Mouse (Mus musculus) T-helper 17 cell (primary cell): ENCODE results near the gene Nkpd1.

ENCODE experiments used
- in situ Hi-C, 2 experiments: fragments of 300-600 bp; cut with MboI, MseI; formaldehyde crosslinking; loops; 1 replicate in 1 of 2; 2 replicates in 1 of 2; pipeline ENCODE4 v1.15.1; 2025; ENCODE audit warnings: high pct_unique_total_duplicates in 2 of 2

Gene Nkpd1

GRCm38 (mm10) chr7:19517652-19518365 is at the start of gene Nkpd1:
Gene Nkpd1 (plus strand): TSS chr7:19517838.
- in situ Hi-C loops, result no loop called here

DNA sequence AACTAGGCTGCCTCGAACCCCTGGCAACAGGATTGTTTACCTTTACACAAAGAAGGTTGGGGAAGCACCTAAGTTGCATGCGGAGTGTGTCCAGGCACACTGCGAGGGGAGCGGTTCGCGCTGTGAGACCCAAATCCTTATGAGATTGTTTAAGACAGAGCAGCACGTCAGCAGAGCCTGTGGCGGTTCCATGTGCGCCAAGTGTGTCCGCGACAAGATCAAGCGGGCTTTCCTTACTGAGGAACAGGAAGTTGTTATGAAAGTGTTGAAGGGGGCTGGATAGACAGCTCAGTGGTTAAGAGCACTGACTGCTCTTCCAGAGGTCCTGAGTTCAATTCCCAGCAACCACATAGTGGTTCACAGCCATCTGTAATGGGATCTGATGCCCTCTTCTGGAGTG is 49.4 kb upstream of the Nkpd1 start:
- in situ Hi-C loops, result no loop called here

GRCm38 (mm10) chr7:19469404-19469803 is 48.2 kb upstream of the Nkpd1 start:
- in situ Hi-C loops, result no loop called here

DNA sequence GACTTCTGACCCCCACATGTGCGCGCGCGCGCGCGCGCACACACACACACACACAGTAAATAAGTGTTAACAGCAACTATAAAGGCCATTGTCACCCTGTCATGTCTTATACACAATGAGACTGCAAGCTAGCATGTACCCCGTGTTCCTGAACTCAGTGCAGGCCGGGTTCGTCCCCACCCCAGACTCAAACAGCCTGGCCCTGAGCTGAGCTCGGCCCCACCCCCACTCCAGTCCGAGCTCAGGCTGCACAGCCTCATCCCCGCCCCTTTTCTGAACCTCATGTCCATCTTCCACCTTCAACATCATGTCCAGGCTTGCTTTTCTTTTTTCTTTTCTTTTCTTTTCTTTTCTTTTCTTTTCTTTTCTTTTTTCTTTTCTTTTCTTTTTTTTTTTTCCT is 47.3 kb upstream of the Nkpd1 start:
- in situ Hi-C loops, result no loop called here

DNA sequence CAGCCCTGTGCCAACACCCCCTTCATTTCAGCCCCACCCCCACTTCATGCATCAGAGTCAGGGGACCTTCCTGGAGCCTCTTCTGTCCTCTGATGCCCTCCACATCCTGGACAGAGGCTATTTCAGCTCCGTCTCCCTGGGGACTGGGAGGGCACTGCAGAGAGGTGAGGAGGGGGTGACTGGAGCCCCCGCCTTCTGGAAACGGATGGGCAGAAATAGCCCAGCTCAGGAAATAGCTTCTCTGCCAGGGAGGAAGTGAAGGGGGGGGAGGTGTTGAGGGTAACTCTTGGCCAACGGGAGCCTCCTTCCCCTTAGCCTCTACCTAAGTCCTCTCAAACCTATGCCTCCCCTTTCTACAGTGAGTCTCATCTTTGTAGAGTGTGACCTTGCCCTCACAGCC is 45.2 kb upstream of the Nkpd1 start:
- in situ Hi-C loops, result no loop called here

DNA sequence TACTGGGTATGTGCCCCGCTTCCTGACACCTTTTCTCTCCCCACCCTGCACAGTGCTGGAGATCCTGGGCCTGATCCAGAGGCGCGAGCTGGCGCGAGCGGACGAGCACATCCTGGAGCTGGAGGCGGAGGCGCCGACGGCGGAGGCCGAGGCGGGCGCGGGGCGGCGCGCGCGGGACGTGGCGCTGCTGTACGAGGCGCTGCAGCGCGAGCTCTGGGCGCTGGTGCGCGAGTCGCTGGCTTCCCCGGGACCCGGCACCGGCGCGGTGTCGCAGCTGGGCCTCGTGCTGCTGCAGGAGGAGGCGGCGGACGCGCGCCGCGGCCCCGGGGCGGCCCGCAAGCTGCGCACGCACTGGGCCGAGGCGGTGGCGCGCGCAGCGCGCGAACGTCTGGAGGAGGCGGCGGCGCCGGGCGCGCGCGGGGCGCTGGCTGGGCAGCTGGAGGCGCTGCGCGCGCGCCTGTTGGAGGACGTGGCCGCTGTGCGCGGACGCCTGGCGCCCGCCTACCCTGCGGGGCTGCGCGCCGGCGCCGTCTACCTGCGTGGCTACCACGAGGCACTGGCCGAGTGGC is 43.7 kb upstream of the Nkpd1 start:
- in situ Hi-C loops, result no loop called here

GRCm38 (mm10) chr7:19477084-19477483 is 40.6 kb upstream of the Nkpd1 start:
- in situ Hi-C loops, result no loop called here

GRCm38 (mm10) chr7:19477624-19478384 is 39.8 kb upstream of the Nkpd1 start:
- in situ Hi-C loops, result no loop called here

GRCm38 (mm10) chr7:19483281-19483680 is 34.4 kb upstream of the Nkpd1 start:
- in situ Hi-C loops, result no loop called here

- in situ Hi-C loops, result no loop called here
Observed at GRCm38 (mm10) chr7:19485488-19485887, 32.1 kb upstream of the Nkpd1 start.

DNA sequence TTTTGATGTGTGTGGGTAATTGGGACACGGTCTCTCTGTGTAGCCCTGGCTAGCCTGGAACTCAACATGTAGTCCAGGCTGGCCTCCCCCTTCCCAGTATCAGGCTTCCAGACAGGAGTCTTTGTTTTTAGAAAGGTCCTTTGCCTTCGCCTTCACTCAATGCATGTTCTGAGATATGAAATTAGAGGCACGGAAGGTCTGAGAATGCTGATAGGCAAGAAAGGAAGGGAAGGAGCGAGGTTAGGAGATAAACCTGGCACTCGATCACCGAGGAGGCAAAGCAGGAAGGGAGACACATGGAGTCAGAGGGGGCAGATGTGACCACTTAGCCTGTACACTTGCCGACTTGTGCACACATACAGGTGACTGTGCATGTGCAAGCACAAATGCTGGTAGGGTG is 31.1 kb upstream of the Nkpd1 start:
- in situ Hi-C loops, result no loop called here

- in situ Hi-C loops, result no loop called here
Observed at GRCm38 (mm10) chr7:19489525-19489924, 28.1 kb upstream of the Nkpd1 start.

GRCm38 (mm10) chr7:19491731-19492130 is 25.9 kb upstream of the Nkpd1 start:
- in situ Hi-C loops, result no loop called here

GRCm38 (mm10) chr7:19494751-19495474 is 22.7 kb upstream of the Nkpd1 start:
- in situ Hi-C loops, result no loop called here

- in situ Hi-C loops, result no loop called here
Observed at GRCm38 (mm10) chr7:19495521-19496213, 22.0 kb upstream of the Nkpd1 start.

- in situ Hi-C loops, result no loop called here
Observed at GRCm38 (mm10) chr7:19496214-19496555, 21.5 kb upstream of the Nkpd1 start.

DNA sequence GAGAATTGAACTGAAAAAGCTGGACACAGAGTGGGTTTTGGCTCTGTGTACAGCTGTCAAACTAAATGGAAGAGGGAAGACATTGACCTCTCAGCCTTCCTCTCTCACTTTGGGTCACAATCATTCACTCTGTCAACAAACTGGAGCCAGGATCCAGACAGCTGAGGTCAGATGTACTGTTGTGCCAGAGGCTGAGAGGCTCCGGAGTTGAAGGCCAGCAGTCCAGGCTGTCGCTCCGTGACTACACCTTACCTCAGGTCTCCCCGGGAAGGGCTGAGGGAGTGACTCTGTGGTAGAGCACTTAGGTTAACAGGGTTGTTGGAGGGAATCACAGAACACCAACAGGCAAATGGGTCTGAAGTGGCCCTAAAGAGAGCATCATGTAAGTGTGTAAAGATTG is 19.3 kb upstream of the Nkpd1 start:
- in situ Hi-C loops, result no loop called here

GRCm38 (mm10) chr7:19500420-19501363 is 16.9 kb upstream of the Nkpd1 start:
- in situ Hi-C loops, result no loop called here

DNA sequence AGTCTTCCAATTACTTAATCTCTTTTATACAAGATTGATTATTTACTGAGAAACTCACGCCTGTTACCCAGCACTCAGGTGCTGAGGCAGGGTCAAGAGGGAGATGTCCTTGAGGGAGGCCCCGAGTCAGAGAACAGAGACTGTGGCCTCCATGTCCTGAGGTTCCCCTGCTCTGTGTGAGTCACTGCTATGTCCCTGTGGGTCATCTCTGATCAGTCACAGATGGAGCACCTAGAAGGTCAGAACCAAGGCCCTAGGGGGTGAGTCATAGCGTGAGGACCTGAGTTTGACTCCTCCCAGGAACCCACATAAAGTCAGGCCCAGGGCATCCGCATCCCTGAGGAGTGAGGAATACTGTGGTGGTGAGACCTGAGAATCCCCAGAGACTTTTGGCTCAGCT is 16.0 kb upstream of the Nkpd1 start:
- in situ Hi-C loops, result no loop called here

- in situ Hi-C loops, result no loop called here
Observed at GRCm38 (mm10) chr7:19503481-19504068, 14.1 kb upstream of the Nkpd1 start.
